Mouse (Mus musculus) kidney, adult 11 months (tissue): ENCODE data around the gene Dcun1d4.
"Not testable (repeated sequence)": the region's sequence is repeated elsewhere in the genome, so short reads cannot be mapped to it uniquely, and the experiment has no call there.

Experiments
- DNase-seq: peaks from one replicate; pipeline ENCODE4 v3.0.0; 2022

The Dcun1d4 gene

GRCm38 (mm10) chr5:73548838-73549237 lies 68.0 kb downstream of the Dcun1d4 start:
- no peak for DNase-seq

DNA sequence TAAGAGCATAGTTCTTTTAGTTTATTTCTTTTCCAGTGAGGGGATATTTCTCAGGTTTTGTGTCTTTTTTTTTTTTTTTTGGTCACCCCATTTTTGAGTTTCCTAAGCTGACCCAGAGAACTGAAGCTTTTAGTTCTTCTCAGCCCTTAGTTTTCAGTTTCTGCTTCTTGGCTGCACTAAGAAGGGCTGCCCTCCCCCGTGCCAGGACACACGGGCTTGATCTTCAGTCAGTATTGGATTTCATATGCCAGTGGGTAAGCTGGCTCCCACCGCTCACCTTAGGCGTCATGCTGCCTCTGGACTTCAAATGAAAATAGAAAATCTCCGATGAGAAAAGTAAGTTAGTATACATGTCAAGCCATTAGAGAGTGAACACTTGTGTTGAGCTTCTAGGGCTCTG lies 71.0 kb downstream of the Dcun1d4 start:
- no peak for DNase-seq

DNA sequence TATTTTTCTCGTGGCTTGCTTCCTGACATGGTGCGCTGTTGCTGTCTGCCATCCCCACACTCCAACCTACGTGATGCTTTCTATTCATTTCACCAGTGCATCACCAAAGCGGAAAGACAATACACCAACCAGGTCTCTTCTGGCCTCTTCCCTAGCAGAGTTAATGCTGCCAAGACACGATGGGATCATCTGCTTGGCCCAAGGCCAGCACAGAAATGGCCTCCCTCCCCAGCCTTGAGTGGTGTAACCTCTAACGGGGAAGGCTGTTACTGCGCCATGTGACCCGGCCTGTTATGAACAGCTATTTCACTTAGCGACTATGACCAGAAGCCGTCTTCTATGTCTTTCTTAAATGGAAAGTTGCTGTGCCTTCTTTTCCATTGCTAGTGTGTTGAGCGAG lies 73.1 kb downstream of the Dcun1d4 start:
- no peak for DNase-seq

DNA sequence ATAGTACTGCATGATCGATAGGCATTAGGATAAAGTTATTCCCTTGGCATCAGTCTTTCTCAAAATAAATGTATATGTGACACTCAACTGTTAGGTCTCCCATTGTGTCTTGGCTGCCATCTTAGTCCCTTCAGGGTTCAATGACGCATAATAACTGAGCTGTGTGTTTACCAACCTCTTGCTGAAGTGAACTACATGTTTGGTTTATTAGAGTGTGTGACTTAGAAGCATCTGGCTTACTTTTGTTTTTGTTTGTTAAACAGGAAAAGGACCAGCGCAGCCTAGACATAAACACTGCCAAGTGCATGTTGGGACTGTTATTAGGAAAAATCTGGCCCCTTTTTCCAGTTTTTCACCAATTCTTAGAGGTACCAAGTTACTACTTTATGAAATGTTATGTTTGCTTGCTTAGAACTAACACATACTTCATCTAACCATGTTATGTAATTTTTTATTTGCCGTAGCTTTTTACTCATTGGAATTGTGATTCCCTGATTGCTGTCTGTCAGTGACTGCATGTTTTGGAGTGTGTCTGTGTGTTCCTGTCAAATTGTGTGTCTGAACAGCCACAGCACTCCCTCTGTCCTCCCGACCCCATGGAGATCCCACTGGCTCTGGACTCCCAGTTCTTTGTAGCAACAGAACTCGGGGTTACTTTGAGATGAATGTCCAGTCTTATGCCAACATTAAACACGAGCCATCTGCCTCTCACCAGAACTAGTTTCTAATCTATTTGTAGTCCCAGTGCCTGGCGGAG lies 74.5 kb downstream of the Dcun1d4 start:
- no peak for DNase-seq

GRCm38 (mm10) chr5:73556733-73557425 lies 76.1 kb downstream of the Dcun1d4 start:
- DNase-seq, result no peak

DNA sequence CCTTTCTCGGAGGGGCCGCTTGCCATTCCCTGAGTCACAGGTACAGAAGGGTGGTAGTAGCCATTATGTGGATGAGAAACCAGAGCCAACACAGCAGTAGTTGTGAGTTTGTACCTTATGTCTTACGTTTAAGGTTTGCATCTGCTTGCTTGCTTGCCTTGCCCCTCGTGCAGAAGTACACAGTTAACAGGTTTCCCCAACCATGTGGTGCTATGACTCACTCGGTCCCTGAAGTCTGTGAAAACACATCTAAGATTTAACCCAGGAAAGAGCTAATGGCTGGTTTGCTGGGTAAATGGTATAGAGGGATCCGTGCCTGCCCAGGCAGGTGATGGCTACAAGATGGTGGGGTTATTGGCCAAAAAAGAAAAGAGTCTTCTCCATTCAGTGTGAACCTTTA lies 78.0 kb downstream of the Dcun1d4 start:
- no peak for DNase-seq

DNA sequence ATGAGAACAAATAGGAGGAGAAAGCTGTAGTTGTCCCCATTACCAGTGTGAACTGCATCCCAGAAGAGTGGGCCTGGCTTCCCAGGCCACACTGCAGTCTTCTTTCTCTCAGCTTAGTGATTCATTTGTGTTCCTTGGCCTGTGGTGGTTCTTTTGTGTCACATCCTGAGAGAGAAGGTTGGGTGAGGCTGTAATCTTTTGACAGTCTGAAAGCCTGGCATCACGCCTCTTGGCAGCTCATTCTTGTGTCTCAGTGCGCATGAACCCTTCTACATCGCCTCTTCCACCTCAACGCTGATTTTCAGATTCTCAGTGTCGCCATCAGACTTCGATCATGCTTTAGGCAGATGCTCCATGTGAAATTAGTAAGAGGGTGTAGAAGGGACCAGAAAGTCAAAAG lies 83.2 kb downstream of the Dcun1d4 start:
- no peak for DNase-seq

DNA sequence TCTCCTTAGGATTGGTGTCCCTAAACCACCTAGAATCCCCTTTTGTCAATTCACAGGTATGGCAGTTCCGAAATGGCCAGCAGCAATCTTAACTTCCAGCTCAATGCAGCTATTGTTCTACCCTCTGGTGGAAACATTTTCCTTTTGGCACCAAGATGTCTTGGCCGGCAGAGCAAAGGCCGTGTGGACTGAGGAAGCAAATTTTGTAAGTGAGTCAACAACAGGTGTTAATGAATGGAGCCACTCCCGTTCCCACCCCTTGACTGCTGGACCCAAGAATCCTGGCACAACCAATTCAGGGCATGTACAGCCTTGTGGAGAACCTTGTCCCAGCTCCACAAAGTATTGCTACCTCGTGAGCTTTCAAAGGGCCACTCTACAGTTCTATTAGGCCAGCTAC lies 85.3 kb downstream of the Dcun1d4 start:
- DNase-seq, result no peak

DNA sequence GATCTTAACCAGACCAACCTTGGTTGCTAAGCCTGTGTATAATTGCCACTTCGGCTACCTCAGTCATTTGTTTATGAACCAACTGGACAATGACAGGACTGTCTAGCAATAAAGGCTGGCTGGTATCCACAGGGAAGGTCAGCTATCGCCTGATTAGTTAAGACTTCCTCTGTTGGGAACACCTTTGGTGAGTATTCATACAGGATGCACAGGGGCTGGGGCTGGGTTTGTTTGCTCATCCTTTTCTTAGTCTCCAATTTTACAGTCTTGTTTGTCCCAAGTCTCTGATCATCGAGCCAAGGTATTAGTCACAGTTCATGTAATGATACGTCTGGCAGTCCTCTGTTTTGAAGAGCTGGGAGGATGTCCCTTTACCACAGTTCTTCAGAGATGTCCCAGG lies 86.1 kb downstream of the Dcun1d4 start:
- no peak for DNase-seq

- DNase-seq, result no peak
Measured at GRCm38 (mm10) chr5:73569181-73569580, 88.4 kb downstream of the Dcun1d4 start.

GRCm38 (mm10) chr5:73571395-73572156 lies 90.8 kb downstream of the Dcun1d4 start:
- DNase-seq, result no peak

DNA sequence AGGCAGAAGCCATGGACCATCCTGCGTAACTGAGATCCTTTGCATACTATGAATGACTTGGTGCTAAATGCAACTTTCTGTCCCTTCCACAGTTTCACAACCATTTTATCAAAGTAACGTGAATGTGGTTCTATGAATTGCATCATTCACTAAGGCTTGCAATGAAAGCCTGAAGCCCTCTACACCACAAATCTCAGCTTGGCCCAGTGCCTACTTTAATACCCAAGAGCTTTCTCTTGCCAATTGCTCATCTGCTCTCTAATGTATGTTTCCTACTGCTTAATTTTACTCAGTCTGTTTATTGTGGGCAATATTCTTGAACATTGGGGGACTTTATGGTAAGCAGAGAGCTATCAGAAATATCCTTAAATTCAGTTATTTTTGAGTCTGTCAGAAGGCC lies 92.0 kb downstream of the Dcun1d4 start:
- DNase-seq, result no peak

GRCm38 (mm10) chr5:73573789-73574188 lies 93.0 kb downstream of the Dcun1d4 start:
- peak; percentile 30 for DNase-seq

GRCm38 (mm10) chr5:73574616-73575015 lies 93.8 kb downstream of the Dcun1d4 start:
- no peak for DNase-seq

GRCm38 (mm10) chr5:73576708-73577107 lies 95.9 kb downstream of the Dcun1d4 start:
- DNase-seq, result no peak

DNA sequence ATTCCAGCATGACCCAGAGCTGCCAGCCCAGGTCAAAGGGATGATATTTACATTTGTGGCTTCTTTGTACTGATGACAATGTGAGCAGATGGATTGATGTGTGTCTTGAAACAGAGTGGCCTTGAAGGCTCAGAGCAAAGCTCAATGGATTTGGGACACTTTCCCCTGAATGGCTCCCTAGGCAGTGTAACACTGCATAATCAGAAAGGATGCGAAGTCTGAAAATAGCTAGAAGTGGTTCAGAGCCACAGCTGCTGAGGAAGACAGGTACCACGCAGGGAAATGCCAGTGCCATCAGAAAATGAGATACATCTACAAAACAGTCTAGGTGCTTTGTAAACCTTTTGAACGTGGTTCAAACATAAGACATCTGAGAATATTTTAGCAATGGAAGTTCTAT lies 97.3 kb downstream of the Dcun1d4 start:
- no peak for DNase-seq

- DNase-seq, result not testable (repeated sequence)
Measured at GRCm38 (mm10) chr5:73584011-73584410, 103.2 kb downstream of the Dcun1d4 start.

DNA sequence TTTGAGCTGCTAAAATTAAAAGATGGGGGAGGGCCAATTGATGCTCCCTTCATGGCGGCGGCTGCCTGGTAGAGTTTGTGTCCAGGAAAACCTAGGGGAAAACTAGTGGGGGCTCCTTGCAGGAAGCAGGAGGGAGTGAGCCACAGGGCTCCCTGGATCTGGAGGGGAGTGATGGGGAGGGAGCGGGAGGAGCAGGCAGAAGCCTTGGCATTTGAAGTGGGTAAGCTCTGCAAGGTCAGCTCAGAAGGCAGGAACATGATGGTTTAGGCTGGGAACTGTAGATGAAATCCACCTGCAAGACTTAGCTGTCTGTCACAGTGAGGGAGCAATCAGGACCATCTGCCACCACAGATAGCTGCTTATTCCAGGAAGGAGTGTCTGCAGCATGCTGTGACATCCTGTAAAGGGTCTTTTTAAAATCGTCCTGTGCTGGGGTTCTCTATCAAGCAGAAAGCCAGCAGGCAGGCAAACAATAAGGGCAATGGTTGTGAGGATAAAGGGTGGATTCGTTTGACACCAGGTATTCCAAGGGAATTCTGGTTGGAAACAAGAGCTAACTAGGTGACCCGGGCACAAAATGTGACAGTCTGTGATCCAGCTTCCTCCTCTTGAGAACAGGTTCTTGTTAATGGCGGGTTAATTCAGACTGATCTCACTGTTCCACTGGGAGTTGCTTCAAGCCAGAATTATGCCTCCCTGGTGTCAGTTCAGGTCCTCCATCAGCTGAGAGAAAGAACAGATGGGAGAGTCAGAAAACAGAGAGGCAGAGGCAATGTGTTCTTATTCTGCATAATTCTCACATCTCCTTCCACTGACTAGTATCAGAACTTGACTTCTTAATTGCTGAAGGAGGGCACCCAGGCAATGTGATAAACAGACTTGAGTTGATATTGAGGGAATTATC lies 104.7 kb downstream of the Dcun1d4 start:
- no peak for DNase-seq

DNA sequence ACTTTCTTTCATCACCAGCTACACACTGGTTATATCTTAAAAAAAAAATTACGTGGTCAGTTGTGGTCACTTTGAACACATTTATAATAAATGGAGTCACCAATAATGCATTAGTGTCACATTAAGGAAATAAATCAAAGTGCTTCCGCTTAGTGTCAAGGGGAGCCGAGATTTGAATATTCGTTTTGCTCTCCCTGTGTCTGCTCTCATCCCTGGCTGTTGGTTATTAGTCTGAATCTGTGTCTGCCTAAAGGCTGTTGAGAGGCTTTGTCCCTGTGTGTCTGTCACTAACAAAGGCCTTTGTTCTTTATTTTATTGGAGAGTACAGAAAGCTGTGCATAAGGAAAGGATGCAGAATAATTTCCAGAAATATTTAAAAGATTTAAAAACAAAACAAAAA lies 105.8 kb downstream of the Dcun1d4 start:
- no peak for DNase-seq

GRCm38 (mm10) chr5:73587119-73587518 lies 106.3 kb downstream of the Dcun1d4 start:
- no peak for DNase-seq

- DNase-seq, result no peak
Measured at GRCm38 (mm10) chr5:73598943-73599695, 118.3 kb downstream of the Dcun1d4 start.

DNA sequence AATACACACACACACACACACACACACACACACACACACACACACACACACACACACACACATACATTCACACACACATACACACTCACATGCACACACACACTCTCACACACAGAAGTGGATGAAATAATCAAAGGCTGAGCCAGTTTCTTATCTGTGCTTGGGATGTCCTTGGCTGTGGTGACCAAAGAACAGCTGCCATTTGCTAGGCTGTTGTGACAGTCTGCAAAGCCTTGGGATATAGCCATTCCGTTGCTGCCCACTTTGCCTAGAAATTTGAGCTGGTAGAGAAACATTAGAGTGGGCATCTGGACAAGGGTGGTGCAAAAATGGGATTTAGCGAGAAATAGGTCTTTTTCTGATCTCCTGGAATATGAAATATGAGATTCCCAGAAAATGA lies 119.2 kb downstream of the Dcun1d4 start:
- no peak for DNase-seq
